Mouse (Mus musculus) T-cell, adult 2 months (primary cell): ENCODE measurements around the gene Rab26.
A peak's percentile ranks its signal among the peaks of the same experiment; 100 is the strongest.

Experiments
- DNase-seq: peaks from one replicate; pipeline ENCODE4 v3.0.0; 2022; ENCODE audit warnings: low spot score

Rab26 gene

DNA sequence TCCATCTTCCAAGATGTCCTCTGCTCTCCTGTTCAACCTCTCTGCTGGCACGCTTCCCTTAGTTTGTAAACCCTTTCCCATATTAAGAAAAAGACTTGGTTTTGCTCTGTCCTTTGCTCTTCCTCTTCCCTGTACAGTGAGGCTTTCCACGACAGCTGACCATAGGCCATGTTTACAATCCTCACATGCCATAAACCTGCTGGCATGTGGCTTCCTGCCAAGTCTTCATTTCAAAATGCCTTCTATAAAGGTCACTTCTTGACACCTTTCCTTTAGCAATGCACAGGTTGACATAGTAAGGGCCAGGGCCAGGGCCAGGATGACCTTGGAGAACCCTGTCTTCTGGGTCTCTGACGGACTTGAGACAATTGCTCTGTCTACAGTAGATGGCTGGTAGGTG lies 12.2 kb upstream of the Rab26 start:
- no peak for DNase-seq

DNA sequence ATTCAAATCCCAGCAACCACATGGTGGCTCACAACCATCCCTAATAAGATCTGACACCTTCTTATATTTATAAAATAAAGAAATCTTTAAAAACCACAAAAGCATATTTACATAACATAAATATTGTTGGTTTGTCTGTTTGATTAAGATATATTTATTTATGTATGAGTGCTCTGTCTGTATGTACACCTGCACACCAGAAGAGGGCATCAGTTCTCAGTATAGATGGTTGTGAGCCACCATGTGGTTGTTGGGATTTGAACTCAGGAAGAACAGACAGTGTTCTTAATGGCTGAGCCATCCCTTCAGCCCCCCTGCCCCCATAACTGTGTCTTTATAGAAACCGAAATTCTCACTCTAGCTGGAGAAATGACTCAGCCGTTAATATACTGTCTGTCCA lies 11.2 kb upstream of the Rab26 start:
- no peak for DNase-seq

DNA sequence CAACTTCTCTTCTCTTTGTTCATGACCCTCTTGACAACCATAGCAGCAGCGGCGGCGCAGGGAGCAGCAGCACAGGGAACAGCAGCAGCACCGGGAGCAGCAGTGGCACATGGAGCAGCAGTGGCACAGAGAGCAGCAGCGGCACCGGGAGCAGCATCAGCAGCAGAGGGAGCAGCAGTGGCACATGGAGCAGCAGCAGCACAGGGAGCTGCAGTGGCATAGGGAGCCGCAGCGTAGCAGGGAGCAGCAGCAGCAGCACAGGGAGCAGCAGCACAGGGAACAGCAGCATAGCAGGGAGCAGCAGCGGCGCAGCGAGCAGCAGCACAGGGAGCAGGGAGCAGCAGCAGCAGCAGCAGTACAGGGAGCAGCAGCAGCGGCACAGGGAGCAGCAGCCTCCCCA lies 10.6 kb upstream of the Rab26 start:
- DNase-seq: no peak

DNA sequence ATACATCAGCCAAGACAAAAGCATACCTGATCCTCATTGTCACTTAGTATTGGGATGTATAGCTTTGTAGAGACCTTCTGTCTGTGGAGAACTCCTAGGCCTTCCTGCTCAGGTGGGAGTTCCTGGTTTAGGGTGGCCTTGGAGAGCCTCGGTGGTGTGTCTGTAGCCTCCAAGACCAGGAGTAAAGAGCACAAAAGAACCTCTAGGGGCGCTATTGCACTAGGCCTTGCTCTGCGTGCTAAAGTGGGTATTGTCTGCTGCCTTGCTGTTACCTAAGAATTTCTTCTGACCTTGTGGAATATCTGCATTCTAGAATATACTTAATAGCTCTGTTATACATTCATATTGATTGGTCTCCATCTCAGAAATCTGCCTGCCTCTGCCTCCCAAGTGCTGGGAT lies 6.4 kb upstream of the Rab26 start:
- peak; percentile 63 for DNase-seq

DNA sequence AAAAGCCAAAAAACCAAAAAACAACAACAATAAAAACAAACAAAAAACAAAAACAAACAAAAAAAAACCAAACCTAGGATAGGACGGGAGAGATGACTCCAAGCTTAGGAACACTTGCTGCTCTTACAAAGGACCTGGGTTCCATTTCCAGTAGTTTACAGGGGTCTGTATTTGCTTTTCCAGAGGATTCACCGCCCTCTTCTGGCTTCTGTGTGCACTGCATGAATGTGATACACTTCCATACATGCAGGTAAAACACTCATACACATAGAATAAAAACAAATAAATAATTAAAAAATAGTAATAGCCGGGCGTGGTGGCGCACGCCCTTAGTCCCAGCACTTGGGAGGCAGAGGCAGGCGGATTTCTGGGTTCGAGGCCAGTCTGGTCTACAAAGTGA lies 4.9 kb upstream of the Rab26 start:
- peak; percentile 32 for DNase-seq

DNA sequence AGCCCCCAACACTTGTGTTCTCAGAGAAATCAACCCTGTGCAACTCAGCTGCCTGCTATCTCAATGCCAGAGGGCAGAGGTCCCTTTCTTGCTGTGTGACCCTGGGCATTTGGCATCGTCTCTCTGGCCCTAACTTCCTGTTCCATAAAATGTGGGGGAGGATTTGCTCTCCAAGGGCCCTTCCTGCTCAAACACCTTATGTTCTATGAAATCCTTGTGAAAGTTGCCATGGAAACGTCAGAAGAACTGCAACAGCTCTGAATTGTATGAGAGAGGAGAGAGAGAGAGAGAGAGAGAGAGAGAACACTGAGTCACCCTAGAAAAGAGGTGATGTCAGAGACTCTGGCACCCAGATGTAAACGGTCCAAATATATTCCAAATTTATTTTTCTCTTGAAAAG lies 3.5 kb upstream of the Rab26 start:
- no peak for DNase-seq

DNA sequence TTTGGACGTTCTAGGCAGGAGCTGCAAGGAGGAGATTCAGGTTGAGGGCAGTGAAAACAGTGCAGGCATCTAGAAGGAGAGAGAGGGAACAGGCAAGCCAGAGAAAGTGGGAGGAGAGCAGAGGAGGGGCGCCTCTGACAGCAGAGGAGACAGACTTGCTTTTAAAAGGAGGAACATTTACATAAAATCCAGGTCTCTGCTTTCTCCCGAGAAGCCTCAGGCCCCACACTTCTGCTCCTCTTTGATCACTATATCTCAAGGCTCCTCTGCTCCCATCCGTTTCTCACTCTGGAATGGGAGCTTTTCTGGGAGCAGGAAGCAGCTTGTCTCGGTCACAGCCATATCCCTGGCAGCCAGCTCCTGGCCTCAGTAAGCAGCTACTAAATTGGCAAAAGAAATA lies 1.3 kb upstream of the Rab26 start:
- DNase-seq: no peak

DNA sequence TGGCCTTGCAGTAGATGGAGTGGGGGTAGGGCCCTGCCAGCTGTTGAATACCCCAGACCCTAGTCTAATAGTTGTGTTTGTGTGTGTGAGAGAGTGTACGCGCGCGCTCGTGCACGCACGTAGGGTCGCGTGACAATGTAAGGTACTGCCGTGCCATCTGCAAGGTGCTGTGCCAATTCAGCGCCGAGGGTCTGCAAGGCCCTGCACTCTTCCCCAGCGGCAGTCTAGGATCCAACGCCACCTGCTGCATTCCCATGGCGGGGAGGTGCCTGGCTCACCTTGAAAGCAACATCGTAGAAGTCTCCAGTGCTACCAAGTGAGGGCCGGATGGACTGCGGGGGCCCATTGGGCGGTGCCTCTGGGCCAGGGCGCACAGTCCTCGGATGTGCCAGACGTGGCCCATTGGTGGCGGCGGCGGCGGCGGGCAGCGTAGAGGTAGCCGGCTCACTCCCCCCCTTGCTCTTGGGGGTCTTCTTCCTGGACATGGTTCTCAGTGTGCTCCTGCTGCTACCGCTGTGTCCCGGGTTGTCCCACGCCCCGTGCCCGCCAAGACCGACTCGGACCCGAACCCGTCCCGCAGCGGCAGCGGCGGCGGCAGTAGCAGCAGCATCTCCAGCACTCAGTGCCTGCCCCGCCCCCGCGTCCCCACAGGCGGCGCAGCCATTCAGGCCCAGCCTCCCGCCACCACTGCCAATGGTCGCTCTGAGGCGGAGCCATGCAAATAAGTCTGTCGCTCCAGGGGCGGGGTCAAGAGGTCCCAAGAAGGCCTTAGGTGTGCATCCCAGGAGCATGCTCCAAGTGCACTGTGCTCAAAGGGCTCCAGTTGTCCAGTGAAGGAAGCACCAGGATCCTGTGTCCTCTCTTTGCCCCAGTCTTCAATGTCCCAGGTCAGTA lies 664 bp downstream of the Rab26 start:
- DNase-seq: peak; percentile 70

DNA sequence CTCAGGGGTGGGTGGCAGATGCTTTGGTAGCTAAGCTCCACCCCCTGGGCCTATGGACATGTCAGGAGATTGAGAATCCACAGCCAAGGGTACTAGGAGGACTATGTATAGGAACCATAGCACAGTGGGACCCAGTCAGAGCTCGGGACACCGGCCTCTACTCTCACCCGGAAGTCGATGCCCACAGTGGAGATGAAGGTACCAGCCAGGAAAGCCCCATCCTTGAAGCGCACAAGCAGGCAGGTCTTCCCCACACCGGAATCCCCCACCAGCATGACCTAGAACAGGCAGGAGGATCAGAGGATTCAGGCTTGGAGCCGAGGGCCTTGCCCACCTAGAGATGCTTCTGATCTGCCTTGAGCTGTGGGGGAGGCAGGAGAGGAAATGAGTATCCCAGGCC lies 2.0 kb downstream of the Rab26 start:
- no peak for DNase-seq

DNA sequence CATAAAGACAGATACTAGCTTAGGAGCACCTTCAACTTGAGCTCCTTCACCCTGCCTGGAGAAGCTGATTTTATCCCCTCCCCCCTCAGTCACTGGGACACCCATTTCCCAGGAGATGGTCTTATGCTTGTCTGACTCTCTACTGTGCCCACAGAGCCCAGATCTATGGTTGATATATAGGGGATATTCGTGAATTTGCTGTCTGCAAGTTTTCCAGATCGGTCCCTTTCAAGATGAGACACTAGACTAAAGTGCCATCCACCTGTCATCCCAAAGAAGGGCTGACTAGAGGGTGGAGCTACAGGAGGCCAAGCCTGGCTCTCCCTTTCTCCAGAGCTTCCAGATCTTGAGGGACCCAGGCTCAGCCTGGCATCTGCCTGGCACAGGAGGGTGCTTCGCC lies 2.9 kb downstream of the Rab26 start:
- no peak for DNase-seq

DNA sequence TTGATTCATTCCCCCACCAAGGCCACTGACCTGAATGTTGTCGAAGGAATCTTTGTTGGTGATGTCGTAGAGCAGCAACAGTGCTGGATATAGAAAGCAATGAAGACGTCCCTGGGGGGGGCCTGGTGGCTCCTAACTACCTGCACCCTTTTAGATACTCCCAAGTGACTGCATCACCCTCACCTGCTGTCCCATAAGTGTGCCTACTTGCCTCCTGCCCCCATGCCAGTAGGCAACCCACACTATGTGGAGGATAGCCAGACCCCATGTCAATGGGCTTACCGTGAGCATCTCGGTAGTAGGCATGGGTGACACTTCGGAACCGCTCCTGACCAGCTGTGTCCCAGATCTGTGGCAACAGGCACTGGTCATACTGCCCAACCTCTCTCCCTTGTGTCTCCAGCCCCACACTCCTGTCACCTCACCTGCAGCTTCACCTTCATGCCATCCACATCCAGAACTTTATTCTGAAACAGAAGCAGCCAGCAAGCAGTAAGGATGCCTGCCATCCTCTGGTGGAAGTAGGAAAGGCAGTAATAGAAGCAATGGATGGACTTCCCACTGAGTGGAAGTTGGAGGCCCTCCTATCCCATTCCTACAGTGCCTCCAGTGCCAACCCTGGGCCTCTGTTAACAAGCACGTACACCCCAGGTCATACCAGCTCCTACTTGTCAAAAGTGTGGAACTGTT lies 3.5 kb downstream of the Rab26 start:
- DNase-seq: no peak

DNA sequence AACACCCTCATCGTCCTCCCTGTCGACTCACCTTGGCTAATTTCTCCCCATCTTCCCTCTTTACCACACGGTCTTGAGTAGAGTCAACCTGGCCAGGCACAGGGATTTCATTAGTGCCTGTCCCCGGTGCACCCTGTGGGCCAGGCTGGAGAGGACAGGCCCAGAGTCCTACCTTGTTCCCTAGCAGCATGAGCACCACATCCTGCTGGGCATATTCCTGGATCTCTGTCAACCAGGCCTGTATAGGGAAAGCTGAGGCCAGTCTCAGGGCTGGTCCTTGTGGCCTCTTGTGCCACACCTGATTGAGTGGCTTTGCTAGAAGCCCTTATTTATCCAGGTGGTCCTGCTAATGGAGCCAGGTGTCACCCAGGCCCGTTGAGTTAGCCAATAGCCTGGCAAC lies 4.1 kb downstream of the Rab26 start:
- DNase-seq: no peak

DNA sequence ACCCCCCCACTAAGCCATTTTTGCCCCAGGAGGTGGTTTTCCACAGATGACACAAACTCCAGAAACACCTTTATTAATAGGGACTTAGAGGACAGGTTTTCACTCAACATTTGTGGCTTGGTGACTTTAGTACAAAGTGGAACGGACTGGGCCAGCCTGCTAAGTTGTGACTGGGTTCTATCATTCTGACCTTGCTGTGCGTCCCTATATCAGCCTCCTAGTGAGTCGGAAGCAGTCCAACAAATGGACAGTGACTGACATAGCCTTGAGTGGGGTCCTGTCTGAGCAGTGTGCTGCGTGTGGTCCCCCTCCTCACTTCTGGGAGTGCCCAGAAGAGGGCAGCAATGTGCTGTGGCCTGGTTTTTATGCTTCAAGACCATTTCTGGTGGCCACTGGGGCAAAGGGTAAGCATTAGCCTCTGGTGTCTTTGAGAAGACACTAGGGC lies 5.0 kb downstream of the Rab26 start:
- DNase-seq: peak; percentile 28

DNA sequence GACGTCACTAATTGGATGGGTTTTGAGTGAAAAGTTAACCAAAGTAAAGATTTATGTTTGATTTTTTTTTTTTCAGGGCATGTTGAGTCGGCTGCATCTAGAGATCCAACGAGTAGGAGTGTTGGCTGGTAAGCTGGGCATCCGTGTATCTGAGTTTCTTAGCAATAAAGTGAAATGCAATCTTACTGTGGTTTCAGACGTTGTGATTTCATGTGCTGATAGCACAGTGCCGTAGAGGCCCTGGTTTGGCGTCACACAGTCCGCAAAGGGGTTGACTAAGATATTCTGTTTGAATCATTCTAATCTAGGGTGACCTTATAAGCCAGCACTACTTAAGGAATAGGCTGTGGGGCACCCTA lies 5.5 kb downstream of the Rab26 start:
- DNase-seq: peak; percentile 34

DNA sequence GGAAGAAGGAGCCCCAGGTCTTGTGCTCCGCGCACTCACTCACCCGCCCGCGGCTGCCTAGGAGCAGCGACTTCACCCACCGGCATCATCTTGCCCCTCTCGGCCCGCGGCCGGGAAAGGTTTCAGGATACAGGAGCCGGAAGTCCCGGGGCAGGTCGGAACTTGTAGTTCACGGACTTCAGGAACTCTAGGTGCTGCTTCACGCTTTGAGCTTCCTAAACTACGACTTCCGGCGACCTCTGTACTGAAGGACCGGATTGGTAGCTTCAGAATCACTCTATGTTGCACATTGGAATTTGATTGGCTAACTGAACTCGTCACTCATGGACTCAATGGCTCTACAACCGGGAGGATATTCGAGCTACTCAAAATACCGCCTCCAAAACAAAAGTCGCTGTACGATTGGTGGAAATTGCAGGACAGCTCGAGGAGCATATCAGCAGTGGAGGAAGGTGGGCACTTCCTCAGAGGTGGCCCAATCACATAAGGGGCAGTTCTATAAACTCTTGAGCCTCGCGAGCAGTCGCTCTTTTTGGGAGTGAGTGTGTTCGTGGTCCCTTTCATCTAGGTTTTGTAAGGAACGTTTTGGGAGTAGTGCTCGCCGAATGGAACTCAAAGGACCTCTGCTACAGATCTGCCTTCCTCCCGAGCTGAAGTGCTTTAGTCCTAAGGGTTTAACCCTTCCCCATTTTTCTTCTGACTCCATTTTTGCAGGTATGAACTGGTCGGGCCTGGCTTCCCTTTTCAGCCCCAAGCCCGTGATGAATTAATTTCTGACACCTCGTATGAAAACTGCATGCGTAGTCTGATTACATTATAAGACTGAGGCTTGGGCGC lies 6.1 kb downstream of the Rab26 start, which contains the start of gene Traf7:
Traf7 (minus strand) TSS at position 216 of the 837 bp plus-strand sequence.
- DNase-seq: peak; percentile 95

DNA sequence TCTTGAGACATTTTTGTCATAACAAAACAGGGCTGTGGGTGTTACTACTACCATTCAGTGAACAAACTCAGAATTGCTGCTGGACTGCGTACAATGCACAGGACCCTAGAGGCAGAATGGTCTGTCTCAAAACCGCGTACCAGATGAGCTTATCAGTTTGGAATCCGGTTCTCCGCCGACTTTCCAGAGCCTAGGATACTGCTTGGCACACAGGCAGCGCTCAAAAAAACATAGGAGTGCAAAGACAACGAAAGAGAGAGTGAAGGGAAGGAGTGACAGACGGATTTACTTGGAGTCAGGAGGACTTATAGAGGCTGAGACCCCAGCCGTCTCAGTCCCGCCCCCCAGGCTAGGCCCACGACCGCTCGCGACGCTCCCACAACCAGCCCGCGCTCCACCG lies 6.7 kb downstream of the Rab26 start:
- no peak for DNase-seq

DNA sequence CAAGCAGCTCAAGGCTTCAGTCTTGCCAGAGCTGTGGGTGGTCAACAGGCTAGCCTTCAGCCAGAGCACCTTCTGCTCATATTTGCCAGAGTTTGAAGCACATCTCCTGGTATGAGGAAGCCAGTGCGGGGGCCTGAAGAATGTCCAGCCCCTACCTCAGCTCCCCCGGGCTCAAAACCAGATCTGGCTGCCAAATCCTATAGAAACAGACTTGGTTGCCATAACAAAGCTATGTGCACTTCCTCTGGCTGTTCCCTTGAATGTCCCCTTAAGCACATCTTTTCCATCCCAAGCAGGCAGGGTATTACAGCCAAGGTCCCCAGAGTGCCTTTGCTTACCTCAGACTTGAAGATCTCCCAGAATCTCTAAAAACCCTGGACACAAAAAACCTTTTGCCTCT lies 9.3 kb downstream of the Rab26 start:
- no peak for DNase-seq

DNA sequence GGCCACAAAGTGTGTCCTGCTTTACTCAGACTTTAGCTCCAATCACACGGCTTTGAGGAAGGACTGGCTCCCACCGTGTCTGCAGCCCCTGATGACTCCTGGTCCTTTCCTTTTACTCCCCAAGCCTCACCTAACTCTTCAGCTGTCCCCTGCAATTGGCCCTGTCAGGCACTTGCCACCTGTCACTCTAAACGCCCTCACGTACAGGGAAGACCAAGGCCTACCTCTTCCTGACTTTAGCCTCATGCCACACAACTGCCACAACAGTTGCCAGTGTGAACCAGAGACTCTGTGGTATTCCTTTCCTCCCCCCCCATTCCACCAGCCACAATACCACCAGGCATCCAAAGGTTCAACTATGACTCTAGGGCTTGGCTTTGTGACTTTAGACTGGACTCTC lies 13.6 kb downstream of the Rab26 start:
- DNase-seq: no peak

DNA sequence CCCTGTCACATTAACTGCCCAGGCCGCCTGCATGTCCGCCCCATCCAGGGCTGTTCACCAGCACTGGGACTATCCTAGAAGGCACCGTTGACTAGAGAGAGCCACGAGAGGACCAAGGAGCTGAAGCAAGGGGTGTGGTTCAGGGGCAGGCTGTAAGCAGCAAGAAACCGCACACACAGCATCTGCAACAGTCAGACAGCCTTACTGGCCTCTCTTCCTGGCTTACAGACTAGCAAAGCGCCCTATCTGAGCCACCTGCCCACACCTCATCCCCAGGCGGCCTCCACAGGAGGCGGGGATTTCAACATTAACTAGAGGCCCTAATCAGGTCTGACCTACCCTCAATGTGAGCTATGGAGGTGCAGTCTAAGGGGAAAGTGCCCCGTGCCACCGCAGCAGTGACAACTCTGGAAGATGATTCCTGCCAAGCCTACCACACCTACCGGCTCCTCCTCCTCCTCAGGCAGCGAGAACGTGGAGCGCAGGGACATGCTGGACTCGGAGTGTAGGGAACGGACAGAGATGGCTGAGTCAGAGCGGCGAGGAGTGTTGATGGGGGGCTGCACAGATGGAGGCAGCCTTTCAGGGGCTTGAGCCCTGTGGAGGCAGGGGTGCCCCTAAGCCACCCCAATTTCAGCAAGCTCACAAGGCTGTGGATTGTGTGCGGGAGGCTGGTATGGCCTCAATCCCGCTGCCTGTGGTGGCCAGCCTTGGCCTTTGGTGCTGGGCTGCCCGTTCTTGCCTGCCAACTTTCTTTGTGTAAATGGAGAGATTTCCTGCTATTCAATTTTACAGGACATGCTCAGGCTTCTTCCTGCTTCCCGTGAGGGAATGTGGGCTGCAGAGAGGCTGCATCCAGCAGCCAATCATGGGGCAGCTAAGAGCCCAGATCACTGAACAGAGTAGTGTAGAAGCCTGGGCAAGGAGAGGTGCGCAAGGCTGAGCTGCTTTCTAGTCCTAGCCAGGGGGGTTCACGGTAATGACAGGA lies 19.4 kb downstream of the Rab26 start:
- no peak for DNase-seq

DNA sequence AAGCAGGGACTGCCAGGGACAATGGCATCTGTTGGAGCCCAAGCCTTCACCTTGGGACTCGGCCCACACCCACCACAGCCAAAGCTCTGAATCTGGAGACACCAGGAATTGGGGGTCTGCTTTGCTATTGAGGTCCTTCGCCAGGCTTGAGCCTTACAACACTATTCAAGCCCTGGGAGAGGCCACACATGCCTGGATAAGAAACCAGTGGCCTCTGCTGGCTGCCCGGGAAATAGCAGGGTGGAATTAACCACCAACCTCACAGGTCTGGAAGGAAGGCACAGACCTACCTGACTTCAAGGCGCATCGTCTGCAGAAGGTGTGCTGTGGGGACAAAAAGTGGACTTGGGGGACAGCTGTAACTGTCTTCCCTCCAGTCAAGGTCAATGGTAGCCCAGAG lies 20.4 kb downstream of the Rab26 start:
- DNase-seq: no peak

DNA sequence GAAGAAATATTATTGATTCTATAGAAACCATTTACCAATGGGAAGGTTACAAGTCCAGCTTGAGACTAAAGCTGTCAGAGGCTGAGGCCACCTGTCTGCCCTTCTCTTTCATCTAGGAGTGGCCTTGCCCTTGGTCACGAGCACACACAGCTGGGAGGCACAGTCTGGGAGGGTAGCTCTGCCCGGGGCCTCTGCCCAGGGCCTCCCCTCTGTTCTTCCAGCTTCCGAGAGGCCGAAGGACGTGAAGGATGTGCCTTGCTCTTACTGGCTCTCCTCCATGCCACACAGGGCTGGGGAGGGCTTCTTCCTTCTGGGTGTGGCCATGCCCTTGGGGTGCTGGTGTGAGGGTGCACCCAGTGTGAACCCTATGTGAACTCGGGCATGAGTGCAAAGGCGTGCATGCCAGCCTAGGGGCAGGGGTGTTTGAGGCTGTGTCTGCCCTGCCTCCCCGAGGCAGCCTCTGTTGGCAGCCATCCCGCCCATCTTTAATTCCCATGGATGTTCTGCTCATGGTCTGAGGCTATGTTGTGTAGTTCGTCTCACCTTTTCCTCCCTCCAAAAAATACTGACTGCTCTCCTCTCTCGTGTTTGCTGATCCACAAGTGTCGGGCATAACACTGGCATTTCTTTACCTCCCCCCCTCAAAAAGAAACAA lies 26.1 kb downstream of the Rab26 start:
- no peak for DNase-seq
